Mouse (Mus musculus) brain, embryonic 14.5 days (tissue): ENCODE results near the gene Olfr789. TPM values are rescaled to one million over a fixed set of nuclear protein-coding genes. Genes with fewer than 3 reads are reported as not detected.

Experiments
- DNase-seq: peaks from one replicate; pipeline ENCODE4 v3.0.0-alpha.2; 2011; ENCODE audit warnings: low read depth
- CTCF ChIP-seq: fragments of 200-500 bp; IDR thresholded peaks from 2 replicates; pipeline ENCODE4 v1.5.1; 2012; ENCODE audit warnings: inconsistent platforms, mild to moderate bottlenecking, moderate library complexity, borderline replicate concordance; ENCODE audit not compliant: insufficient read depth, insufficient read length; ENCODE audit errors: extremely low read depth
- POLR2A ChIP-seq: fragments of 200-500 bp; IDR thresholded peaks from 2 replicates; pipeline ENCODE4 v1.6.1; 2012; ENCODE audit warnings: mild to moderate bottlenecking, inconsistent platforms, borderline replicate concordance; ENCODE audit not compliant: poor library complexity, insufficient read depth, insufficient read length, severe bottlenecking; ENCODE audit errors: extremely low read depth
- polyA plus RNA-seq: library from polyadenylated mRNA; depleted of rRNA; stranded (reverse); fragments of >200 nt; gene quantifications from 2 replicates; pipeline ENCODE4 v1.2.3, GENCODE M21; 2012; rRNA removed

Olfr789 gene
- not detected in 2 replicates for polyA plus RNA-seq

GRCm38 (mm10) chr10:129484452-129484851 lies at the start of gene Olfr789:
TSS of gene Olfr789 (plus strand) at chr10:129484752.
- no peak for DNase-seq

DNA sequence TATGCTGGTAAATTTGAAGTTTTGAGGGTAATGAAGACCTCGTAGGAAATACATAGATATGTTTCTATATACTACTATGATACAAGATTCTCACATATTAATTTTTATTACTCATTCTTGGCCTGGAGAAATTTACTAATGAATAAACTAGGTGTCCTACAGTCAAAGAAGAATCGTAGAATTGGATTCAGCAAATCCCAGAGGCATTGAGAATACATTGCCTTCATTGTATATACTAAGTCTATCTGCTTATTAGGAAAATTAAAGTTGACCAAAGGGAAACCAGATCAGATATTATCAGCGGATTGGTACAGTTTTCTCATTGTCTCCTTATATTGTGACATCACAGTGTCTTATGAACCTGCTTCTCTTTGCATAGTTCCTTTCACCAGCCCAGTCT lies 23.0 kb upstream of the Olfr789 start, which contains the start of gene Olfr787:
Olfr787 (plus strand) TSS at position 301 of the 400 bp plus-strand sequence.
- DNase-seq: no peak
- TF ChIP-seq CTCF (no peak), POLR2A (no peak)

More at GRCm38 (mm10) chr10:129484452-129484851, at the start of gene Olfr789:
- TF ChIP-seq CTCF: no peak
- no peak for TF ChIP-seq POLR2A

GRCm38 (mm10) chr10:129470698-129471097 lies 13.9 kb upstream of the Olfr789 start, which contains the start of gene Olfr788:
TSS of gene Olfr788 (plus strand) at chr10:129470998.
- no peak for DNase-seq
- no peak for TF ChIP-seq CTCF
- TF ChIP-seq POLR2A: no peak

GRCm38 (mm10) chr10:129473256-129473655 lies 11.3 kb upstream of the Olfr789 start:
- TF ChIP-seq POLR2A (no peak), CTCF (no peak)
- DNase-seq: peak; percentile 1

- DNase-seq: no peak
- TF ChIP-seq CTCF (no peak), POLR2A (no peak)
These were observed 10.8 kb upstream of the Olfr789 start for GRCm38 (mm10) chr10:129473723-129474122.

DNA sequence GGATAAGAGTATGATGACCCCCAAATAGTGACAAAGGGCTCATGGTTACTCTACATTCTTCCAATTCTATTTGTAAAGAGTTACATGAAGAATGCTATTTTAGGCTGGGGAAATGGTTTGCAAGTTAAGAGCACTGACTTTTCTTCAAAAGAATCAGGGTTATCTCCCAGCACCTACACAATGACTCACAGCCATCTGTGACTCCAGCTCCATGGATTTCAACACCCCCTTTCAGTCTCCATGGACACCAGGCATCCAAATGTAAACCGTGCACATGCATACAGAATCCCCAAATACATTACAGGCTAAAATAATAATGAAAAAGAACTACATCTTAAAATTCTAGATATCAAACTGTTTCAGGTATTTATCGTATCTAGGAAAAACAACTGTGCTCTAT lies 5.5 kb downstream of the Olfr789 start:
- DNase-seq: no peak

GRCm38 (mm10) chr10:129498192-129498591 lies 13.6 kb downstream of the Olfr789 start, which contains the start of gene Olfr790:
TSS of gene Olfr790 (plus strand) at chr10:129498492.
- TF ChIP-seq CTCF (no peak), POLR2A (no peak)
- no peak for DNase-seq

More for the DNA sequence above, 5.5 kb downstream of the Olfr789 start:
- no peak for TF ChIP-seq POLR2A
- no peak for TF ChIP-seq CTCF

DNA sequence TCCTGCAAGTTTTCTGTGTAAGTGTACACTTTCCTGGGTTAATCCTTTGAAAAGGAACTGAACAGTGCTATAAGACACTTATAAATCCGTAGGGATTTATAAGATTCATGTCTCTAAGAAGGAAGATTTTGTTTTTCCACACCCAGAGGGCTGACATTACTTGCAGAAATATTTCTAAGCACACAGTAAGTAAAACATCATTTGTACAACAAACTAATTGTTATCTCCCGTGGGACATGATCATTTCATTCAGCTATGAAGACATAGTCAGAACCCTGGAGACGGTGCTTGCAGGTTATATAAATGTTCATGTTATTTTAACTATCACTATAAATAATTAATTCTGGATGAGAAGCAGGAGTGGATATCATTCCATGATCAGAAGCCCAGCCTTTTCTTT lies 36.9 kb downstream of the Olfr789 start, which contains the start of gene Olfr791:
Olfr791 (plus strand) TSS at position 301 of the 400 bp plus-strand sequence.
- no peak for DNase-seq
- TF ChIP-seq POLR2A (no peak), CTCF (no peak)

- DNase-seq: peak; percentile 1
- TF ChIP-seq POLR2A (no peak), CTCF (no peak)
These were observed 54.3 kb downstream of the Olfr789 start, which contains the start of gene Olfr792 for GRCm38 (mm10) chr10:129538862-129539261. TSS of gene Olfr792 (plus strand) at chr10:129539162.

Other genes with a start within 250 kb of the Olfr789 start
- not detected in 2 replicates for gene Olfr774, start 248.5 kb upstream of the Olfr789 start, polyA plus RNA-seq
- gene Olfr775, start 236.3 kb upstream of the Olfr789 start, polyA plus RNA-seq: not detected in 2 replicates
- not detected in 2 replicates for gene Olfr776, start 225.6 kb upstream of the Olfr789 start, polyA plus RNA-seq
- not detected in 2 replicates for gene Olfr777, start 213.3 kb upstream of the Olfr789 start, polyA plus RNA-seq
- gene Olfr780, start 166.6 kb upstream of the Olfr789 start, polyA plus RNA-seq: not detected in 2 replicates
- gene Olfr781, start 155.9 kb upstream of the Olfr789 start, polyA plus RNA-seq: not detected in 2 replicates
- gene Olfr782, start 135.9 kb upstream of the Olfr789 start, polyA plus RNA-seq: not detected in 2 replicates
- gene Olfr784, start 100.7 kb upstream of the Olfr789 start, polyA plus RNA-seq: 0.08 and 0.16 TPM in 2 replicates
- not detected in 2 replicates for gene Olfr785, start 79.3 kb upstream of the Olfr789 start, polyA plus RNA-seq
- not detected in 2 replicates for gene Olfr786, start 57.4 kb upstream of the Olfr789 start, polyA plus RNA-seq
- not detected in 2 replicates for gene Olfr787, start 22.9 kb upstream of the Olfr789 start, polyA plus RNA-seq
- not detected in 2 replicates for gene Olfr788, start 13.8 kb upstream of the Olfr789 start, polyA plus RNA-seq
- not detected in 2 replicates for gene Olfr790, start 13.7 kb downstream of the Olfr789 start, polyA plus RNA-seq
- not detected in 2 replicates for gene Olfr791, start 37.0 kb downstream of the Olfr789 start, polyA plus RNA-seq
- not detected in 2 replicates for gene Olfr792, start 54.4 kb downstream of the Olfr789 start, polyA plus RNA-seq
- not detected in 2 replicates for gene Olfr794, start 82.9 kb downstream of the Olfr789 start, polyA plus RNA-seq
- gene Olfr796, start 127.8 kb downstream of the Olfr789 start, polyA plus RNA-seq: not detected in 2 replicates
- gene Olfr798, start 143.2 kb downstream of the Olfr789 start, polyA plus RNA-seq: not detected in 2 replicates
- not detected in 2 replicates for gene Olfr799, start 152.7 kb downstream of the Olfr789 start, polyA plus RNA-seq
- gene Olfr800, start 172.9 kb downstream of the Olfr789 start, polyA plus RNA-seq: not detected in 2 replicates
- gene Olfr801, start 189.1 kb downstream of the Olfr789 start, polyA plus RNA-seq: not detected in 2 replicates
- gene Olfr802, start 203.4 kb downstream of the Olfr789 start, polyA plus RNA-seq: not detected in 2 replicates
- gene Olfr803, start 209.5 kb downstream of the Olfr789 start, polyA plus RNA-seq: not detected in 2 replicates
- not detected in 2 replicates for gene Olfr804, start 218.5 kb downstream of the Olfr789 start, polyA plus RNA-seq
- not detected in 2 replicates for gene Olfr805, start 244.6 kb downstream of the Olfr789 start, polyA plus RNA-seq